Mouse (Mus musculus): Measurements from ENCODE around the gene Cd46.

DNA sequence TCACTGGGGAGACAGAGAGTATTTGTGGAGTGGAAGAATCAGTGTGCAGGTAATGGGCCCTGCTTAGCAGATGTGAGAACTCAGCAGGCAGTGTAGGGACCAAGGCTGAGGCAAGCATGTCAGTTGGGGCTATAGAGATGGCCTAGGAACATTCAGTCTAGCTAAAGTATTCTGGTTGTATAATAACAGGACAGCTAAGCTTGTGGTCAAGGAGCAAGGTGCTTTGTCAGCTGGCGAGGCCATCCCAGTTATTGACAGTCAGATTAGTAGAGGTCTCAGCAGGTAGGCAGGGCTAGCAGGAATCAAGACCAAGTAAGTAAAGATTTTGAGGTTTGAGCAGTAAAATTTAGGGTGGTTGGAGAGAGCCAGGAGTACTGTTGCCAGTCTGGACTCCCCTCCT, 93.7 kb downstream of the Cd46 start:
- TF ChIP-seq POLR2A (IDR thresholded peaks at IDR 0.05; ENCODE audit: low read depth, low read length) (no peak), CTCF (IDR thresholded peaks at IDR 0.05; ENCODE audit: extremely low read depth, insufficient read length, insufficient replicate concordance, low read depth, low read length) (no peak)
